Mouse (Mus musculus): ENCODE data around the gene Evl. TPM values are rescaled to one million over a fixed set of nuclear protein-coding genes. Genes with fewer than 3 reads are reported as not detected.

Gene Evl
- total and polyA plus RNA-seq, 3 experiments = 3.2 to 29.3 (median 11.3) TPM

- Histone ChIP-seq H3K36me3 (replicated peaks in 1 of 2; ENCODE audit: control insufficient read depth in 1 of 2, insufficient read depth in 1 of 2, low read length in 1 of 2) (peaks cover 0 to 68% of the 10 kb centered on the region in 2 experiments), H3K27ac (ENCODE audit: insufficient read depth, low read depth) (no peak overlapping the region), H3K4me2 (ENCODE audit: insufficient read depth, low read depth, poor library complexity, severe bottlenecking) (no peak overlapping the region), H3K9me3 (replicated peaks; ENCODE audit: low read length) (no peaks in the 10 kb centered on the region), H3K4me3 (replicated peaks in 1 of 3; ENCODE audit: low read depth in 2 of 3, low read length in 2 of 3, poor library complexity in 1 of 3) (no peak overlapping the region), H3K27me3 (replicated peaks) (no peaks in the 10 kb centered on the region), H3K9ac (ENCODE audit: insufficient read depth, low read depth) (no peak overlapping the region), H3K4me1 (ENCODE audit: control insufficient read depth in 1 of 2, insufficient read depth in 2 of 2) (no peaks in the 10 kb centered on the region), H3K79me2 (replicated peaks; ENCODE audit: control insufficient read depth, extremely low read depth, insufficient read depth, poor library complexity, severe bottlenecking) (no peaks in the 10 kb centered on the region)
- TF ChIP-seq CTCF (conservative IDR thresholded peaks at IDR 0.05 in 1 of 2, IDR thresholded peaks at IDR 0.05 in 1 of 2; ENCODE audit: low read depth in 2 of 2, low read length in 2 of 2) (peak in 1 of 2 experiments; percentile 26; a peak in 2 of 4 replicates), RCOR1 (conservative IDR thresholded peaks at IDR 0.05; ENCODE audit: low read depth, low read length) (no peak)
- in situ Hi-C loops (cut with MboI; ENCODE audit: low pct_ligation_motif_present, low pct_unique_long_range_greater_than_20kb, low sequenced_read_pairs) = no loop called here
- dilution Hi-C loops (cut with MboI; ENCODE audit: extremely low pct_ligation_motif_present, extremely low pct_unique_long_range_greater_than_20kb, low sequenced_read_pairs) = no loop called here
- DNase-seq (ENCODE audit: extremely low read depth) = no peak
Measured at GRCm38 (mm10) chr12:108675614-108676401, 121.3 kb downstream of the Evl start.

DNA sequence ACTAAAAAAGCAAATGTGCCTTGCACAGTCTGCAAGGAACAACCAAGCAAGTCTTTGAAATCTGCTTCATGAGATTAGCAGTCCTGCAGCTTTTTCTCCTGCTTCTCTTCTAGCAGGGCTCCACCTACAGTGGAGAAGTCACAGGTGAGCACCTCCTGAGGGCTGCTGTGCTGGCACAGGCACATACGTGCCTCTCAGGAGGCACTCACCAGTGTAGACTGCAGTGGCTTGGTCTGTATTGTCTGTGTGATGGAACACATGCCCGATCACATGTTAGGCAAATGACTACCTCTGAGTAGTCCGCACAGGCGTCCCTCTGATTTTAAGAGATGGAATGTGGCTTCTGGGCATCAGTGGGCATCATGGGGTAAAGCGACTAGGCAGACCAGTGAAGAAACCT, 122.6 kb downstream of the Evl start:
- H3K4me1 ChIP-seq (ENCODE audit: control insufficient read depth in 1 of 2, insufficient read depth in 2 of 2) = peaks cover 2 to 9% of the 10 kb centered on the region in 2 experiments
- in situ Hi-C loops (cut with MboI; ENCODE audit: low pct_ligation_motif_present, low pct_unique_long_range_greater_than_20kb, low sequenced_read_pairs) (no loop called here), dilution Hi-C loops (cut with MboI; ENCODE audit: extremely low pct_ligation_motif_present, extremely low pct_unique_long_range_greater_than_20kb, low sequenced_read_pairs) (no loop called here)
- peaks cover 0 to 72% of the 10 kb centered on the region in 2 experiments for H3K36me3 ChIP-seq (replicated peaks in 1 of 2; ENCODE audit: control insufficient read depth in 1 of 2, insufficient read depth in 1 of 2, low read length in 1 of 2)
- TF ChIP-seq HCFC1 (IDR thresholded peaks at IDR 0.05; ENCODE audit: low read depth, low read length) = no peak
- no peak for TF ChIP-seq CHD2 (IDR thresholded peaks at IDR 0.05; ENCODE audit: low read length)
- no peak for TF ChIP-seq NRF1 (IDR thresholded peaks at IDR 0.05; ENCODE audit: low read depth, low read length)
- no peak for TF ChIP-seq NELFE (IDR thresholded peaks at IDR 0.05; ENCODE audit: low read depth, low read length)
- no peak for TF ChIP-seq KAT2A (IDR thresholded peaks at IDR 0.05; ENCODE audit: insufficient replicate concordance, low read length)
- no peak overlapping the region for H3K27ac ChIP-seq (ENCODE audit: insufficient read depth, low read depth)
- no peaks in the 10 kb centered on the region for H3K79me2 ChIP-seq (replicated peaks; ENCODE audit: control insufficient read depth, extremely low read depth, insufficient read depth, poor library complexity, severe bottlenecking)
- no peak overlapping the region for H3K4me3 ChIP-seq (replicated peaks in 1 of 3; ENCODE audit: low read depth in 2 of 3, low read length in 2 of 3, poor library complexity in 1 of 3)
- no peaks in the 10 kb centered on the region for H3K27me3 ChIP-seq (replicated peaks)
- H3K9me3 ChIP-seq (replicated peaks; ENCODE audit: low read length) = no peaks in the 10 kb centered on the region
- DNase-seq (ENCODE audit: extremely low read depth) = no peak
- H3K9ac ChIP-seq (ENCODE audit: insufficient read depth, low read depth) = no peak overlapping the region
- H3K4me2 ChIP-seq (ENCODE audit: insufficient read depth, low read depth, poor library complexity, severe bottlenecking) = no peak overlapping the region

DNA sequence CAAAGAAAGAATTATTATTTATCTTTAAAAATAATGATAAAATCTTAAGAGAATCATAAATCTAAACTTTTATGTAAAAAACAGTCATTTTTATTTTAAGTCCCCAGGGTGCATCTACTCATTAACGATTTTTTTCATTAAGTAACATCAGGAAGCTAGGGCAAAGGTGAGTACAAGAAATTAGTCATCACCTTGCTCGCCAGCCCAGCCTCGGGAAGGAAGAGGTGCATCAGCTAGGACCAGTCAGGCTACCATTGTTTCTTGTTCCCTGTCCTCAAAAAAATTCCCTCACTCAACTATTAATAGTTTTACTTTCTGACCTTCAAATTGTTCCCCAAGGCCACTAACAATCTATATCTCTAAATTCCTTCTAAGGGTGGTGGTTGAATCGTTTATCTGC, 123.8 kb downstream of the Evl start:
- no peaks in the 10 kb centered on the region for H3K79me2 ChIP-seq (replicated peaks; ENCODE audit: control insufficient read depth, extremely low read depth, insufficient read depth, poor library complexity, severe bottlenecking)
- no peak overlapping the region for H3K4me3 ChIP-seq (replicated peaks in 1 of 3; ENCODE audit: low read depth in 2 of 3, low read length in 2 of 3, poor library complexity in 1 of 3)
- dilution Hi-C loops (cut with MboI; ENCODE audit: extremely low pct_ligation_motif_present, extremely low pct_unique_long_range_greater_than_20kb, low sequenced_read_pairs) (no loop called here), in situ Hi-C loops (cut with MboI; ENCODE audit: low pct_ligation_motif_present, low pct_unique_long_range_greater_than_20kb, low sequenced_read_pairs) (no loop called here)
- peaks cover 4 to 18% of the 10 kb centered on the region in 2 experiments for H3K4me1 ChIP-seq (ENCODE audit: control insufficient read depth in 1 of 2, insufficient read depth in 2 of 2)
- no peak overlapping the region for H3K9ac ChIP-seq (ENCODE audit: insufficient read depth, low read depth)
- H3K27me3 ChIP-seq (replicated peaks) = no peaks in the 10 kb centered on the region
- no peak for DNase-seq (ENCODE audit: extremely low read depth)
- H3K9me3 ChIP-seq (replicated peaks; ENCODE audit: low read length) = no peaks in the 10 kb centered on the region
- peaks cover 0 to 70% of the 10 kb centered on the region in 2 experiments for H3K36me3 ChIP-seq (replicated peaks in 1 of 2; ENCODE audit: control insufficient read depth in 1 of 2, insufficient read depth in 1 of 2, low read length in 1 of 2)
- H3K27ac ChIP-seq (ENCODE audit: insufficient read depth, low read depth) = no peak overlapping the region
- H3K4me2 ChIP-seq (ENCODE audit: insufficient read depth, low read depth, poor library complexity, severe bottlenecking) = no peak overlapping the region
- no peak for TF ChIP-seq MAZ (IDR thresholded peaks at IDR 0.05; ENCODE audit: low read depth, low read length)
